Mouse (Mus musculus): ENCODE data around the gene Elovl7. TPM values are rescaled to one million over a fixed set of nuclear protein-coding genes. Genes with fewer than 3 reads are reported as not detected.
A peak's percentile ranks its signal among the peaks of the same experiment; 100 is the strongest.

Gene Elovl7
- polyA plus RNA-seq, 1 experiment from 2014 or later, result 1.8 TPM

GRCm38 (mm10) chr13:108208090-108208489 is 6.1 kb upstream of the Elovl7 start:
- Histone ChIP-seq H3K4me3 (no peak overlapping the region), H3K4me2 (replicated peaks) (no peak overlapping the region), H3K9ac (no peak overlapping the region), H3K36me3 (no peaks in the 10 kb centered on the region), H3K9me3 (no peaks in the 10 kb centered on the region), H3K4me1 (no peaks in the 10 kb centered on the region), H3K27ac (no peak overlapping the region), H3K27me3 (peaks cover 13% of the 10 kb centered on the region)
- ATAC-seq (ENCODE audit: low FRiP score, low read depth), result no peak
- WGBS, result 69% methylated on average over 5 of the region's 5 CpGs

DNA sequence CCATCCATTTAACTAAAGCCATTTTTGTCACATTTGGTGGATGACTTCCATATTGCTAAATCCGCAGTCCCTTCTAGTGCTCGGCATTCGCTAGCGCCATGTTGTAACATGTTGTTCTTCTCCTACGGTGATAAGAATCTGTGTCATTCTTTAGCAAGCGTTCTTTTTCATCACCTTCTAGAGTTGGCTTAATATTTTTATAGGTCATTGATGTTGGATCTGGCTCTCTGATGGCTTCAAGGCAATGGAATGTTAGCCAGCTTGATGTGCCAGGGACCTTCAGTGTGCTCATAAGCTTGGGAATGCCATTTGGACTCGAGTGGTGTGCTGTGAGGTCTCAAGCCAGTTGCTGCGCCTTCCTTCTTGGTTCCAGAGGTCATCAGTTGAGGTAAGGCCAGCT is 3.2 kb upstream of the Elovl7 start:
- no peaks in the 10 kb centered on the region for H3K36me3 ChIP-seq
- no peak overlapping the region for H3K4me3 ChIP-seq
- 90% methylated on average over 8 of the region's 8 CpGs for WGBS
- no peak overlapping the region for H3K9ac ChIP-seq
- no peaks in the 10 kb centered on the region for H3K9me3 ChIP-seq
- H3K27ac ChIP-seq, result no peak overlapping the region
- no peak for ATAC-seq (ENCODE audit: low FRiP score, low read depth)
- no peak overlapping the region for H3K4me2 ChIP-seq (replicated peaks)
- peaks cover 42% of the 10 kb centered on the region for H3K27me3 ChIP-seq
- peaks cover 10% of the 10 kb centered on the region for H3K4me1 ChIP-seq

- H3K9ac ChIP-seq, result no peak overlapping the region
- no peak overlapping the region for H3K27ac ChIP-seq
- H3K9me3 ChIP-seq, result no peaks in the 10 kb centered on the region
- H3K4me3 ChIP-seq, result no peak overlapping the region
- H3K4me2 ChIP-seq (replicated peaks), result no peak overlapping the region
- H3K27me3 ChIP-seq, result peaks cover 55% of the 10 kb centered on the region
- no peaks in the 10 kb centered on the region for H3K36me3 ChIP-seq
- no peak for ATAC-seq (ENCODE audit: low FRiP score, low read depth)
- 55% methylated on average over 5 of the region's 5 CpGs for WGBS
- H3K4me1 ChIP-seq, result peaks cover 10% of the 10 kb centered on the region
Measured at GRCm38 (mm10) chr13:108212397-108213018, 1.7 kb upstream of the Elovl7 start.

DNA sequence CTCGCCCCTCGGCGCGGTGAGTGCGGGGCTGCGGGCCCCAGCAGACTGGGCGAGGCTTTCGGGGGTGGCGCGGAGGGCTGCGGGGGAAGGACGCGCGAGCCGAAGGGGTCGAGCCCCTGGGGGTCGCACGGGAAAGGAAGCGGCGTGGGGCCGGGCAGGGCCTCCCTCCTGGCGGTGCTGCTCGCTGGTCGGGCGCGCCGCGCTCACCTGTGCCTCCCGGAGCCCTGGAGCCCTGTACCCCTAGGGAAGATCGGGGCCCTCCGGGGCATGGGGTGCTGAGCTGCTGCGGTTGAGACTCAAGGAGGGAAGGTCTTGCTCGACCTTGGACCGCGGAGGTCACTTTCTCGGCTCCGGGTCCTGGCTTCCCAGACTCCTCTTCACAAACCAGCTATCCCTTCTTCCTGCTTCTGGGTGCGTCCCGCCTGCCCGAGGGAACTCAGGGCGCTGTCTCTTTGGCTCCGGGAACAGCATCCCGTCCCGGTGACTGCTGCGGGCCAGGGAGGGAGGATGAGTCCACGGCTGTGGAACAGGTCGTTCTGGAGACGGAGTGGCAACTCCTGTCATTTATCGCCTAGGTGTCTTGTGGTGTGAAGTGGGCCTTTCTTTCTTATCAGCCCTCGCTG is 392 bp downstream of the Elovl7 start:
- H3K4me2 ChIP-seq (replicated peaks), result peak overlapping the region; percentile 100
- peak overlapping the region; percentile 69 for H3K9ac ChIP-seq
- ATAC-seq (ENCODE audit: low FRiP score, low read depth), result peak; percentile 64
- H3K9me3 ChIP-seq, result no peaks in the 10 kb centered on the region
- under 1% methylated on average over 46 of the region's 50 CpGs for WGBS
- no peak overlapping the region for H3K27ac ChIP-seq
- no peaks in the 10 kb centered on the region for H3K36me3 ChIP-seq
- H3K4me3 ChIP-seq, result peak overlapping the region; percentile 73
- peaks cover 10% of the 10 kb centered on the region for H3K4me1 ChIP-seq
- H3K27me3 ChIP-seq, result peaks cover 67% of the 10 kb centered on the region

DNA sequence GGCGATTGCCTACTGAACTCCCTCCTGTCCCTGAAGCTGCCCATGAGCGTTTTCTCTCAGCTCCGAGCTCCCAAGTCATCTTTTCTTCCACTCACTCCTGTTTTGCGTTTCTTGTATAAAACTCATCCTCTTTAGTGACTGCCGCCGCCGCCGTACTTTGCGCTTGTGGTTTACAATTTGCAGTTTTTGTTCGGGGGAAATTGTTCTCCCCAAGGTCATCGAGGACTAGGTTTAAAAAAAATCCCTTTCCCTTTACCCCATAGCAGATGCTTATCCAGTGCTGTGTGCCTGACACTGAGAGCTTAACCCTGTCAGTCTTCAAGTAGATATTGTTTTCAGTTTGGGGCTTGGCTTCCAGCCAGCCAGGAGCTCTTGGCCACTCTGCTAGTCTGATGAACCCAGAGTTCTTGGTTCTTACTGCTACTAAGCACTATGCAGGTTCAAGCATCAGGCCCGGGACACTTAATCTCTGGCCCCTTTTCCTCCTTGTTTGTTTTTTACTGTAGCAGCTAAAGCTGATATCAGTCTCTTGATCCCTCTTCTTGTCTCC is 1.1 kb downstream of the Elovl7 start:
- no peaks in the 10 kb centered on the region for H3K36me3 ChIP-seq
- no peak overlapping the region for H3K27ac ChIP-seq
- no peak for ATAC-seq (ENCODE audit: low FRiP score, low read depth)
- H3K9ac ChIP-seq, result 0 out of 2 replicates have a peak overlapping the region, but pooled peaks have one; percentile 69
- no peaks in the 10 kb centered on the region for H3K9me3 ChIP-seq
- H3K4me2 ChIP-seq (replicated peaks), result peak overlapping the region; percentile 100
- H3K4me3 ChIP-seq, result peak overlapping the region; percentile 73
- H3K27me3 ChIP-seq, result peaks cover 70% of the 10 kb centered on the region
- peaks cover 10% of the 10 kb centered on the region for H3K4me1 ChIP-seq
- 5% methylated on average over 12 of the region's 12 CpGs for WGBS

GRCm38 (mm10) chr13:108219773-108220172 is 5.6 kb downstream of the Elovl7 start:
- no peak for ATAC-seq (ENCODE audit: low FRiP score, low read depth)
- H3K9me3 ChIP-seq, result no peaks in the 10 kb centered on the region
- no peak overlapping the region for H3K9ac ChIP-seq
- H3K4me3 ChIP-seq, result no peak overlapping the region
- no peaks in the 10 kb centered on the region for H3K36me3 ChIP-seq
- WGBS, result 77% methylated on average over 7 of the region's 7 CpGs
- peaks cover 8% of the 10 kb centered on the region for H3K4me1 ChIP-seq
- H3K27me3 ChIP-seq, result peaks cover 40% of the 10 kb centered on the region
- no peak overlapping the region for H3K4me2 ChIP-seq (replicated peaks)
- no peak overlapping the region for H3K27ac ChIP-seq

- no peak for ATAC-seq (ENCODE audit: low FRiP score, low read depth)
- H3K4me3 ChIP-seq, result no peak overlapping the region
- 56% methylated on average over 3 of the region's 3 CpGs for WGBS
Measured at GRCm38 (mm10) chr13:108229191-108229590, 15.0 kb downstream of the Elovl7 start.

DNA sequence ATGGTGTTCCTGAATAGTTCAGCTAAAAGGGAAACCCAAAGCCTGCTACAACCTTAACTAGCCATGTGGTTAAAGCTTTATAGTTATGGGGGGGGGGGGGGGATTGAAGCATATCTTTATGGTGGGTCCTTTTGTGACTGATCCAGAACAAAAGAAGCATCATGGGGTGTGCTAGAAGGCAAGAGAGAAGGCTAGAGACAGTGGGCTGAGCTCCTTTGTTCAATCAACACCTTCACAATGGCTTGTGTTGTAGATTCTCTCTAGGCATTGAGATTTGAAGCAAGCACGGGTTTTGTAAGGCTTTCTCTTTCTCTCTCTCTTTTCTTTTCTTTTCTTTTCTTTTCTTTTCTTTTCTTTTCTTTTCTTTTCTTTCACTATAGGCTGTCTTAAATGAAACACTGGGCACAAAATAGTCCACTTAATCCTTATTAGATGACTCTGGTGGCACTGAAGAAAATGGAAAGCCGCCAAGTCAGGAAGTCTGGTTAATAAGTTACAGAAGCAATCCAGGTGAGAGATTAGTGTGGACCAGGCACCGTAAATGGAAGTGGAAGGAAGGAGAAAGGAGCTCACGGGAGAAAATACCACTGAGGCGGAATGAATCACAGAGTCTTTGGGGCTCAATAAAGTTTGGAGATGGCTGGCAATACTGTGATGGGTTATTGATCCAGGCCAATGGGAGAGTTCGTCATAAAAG is 15.6 kb downstream of the Elovl7 start:
- H3K4me2 ChIP-seq (replicated peaks), result no peak overlapping the region
- no peaks in the 10 kb centered on the region for H3K36me3 ChIP-seq
- no peak overlapping the region for H3K27ac ChIP-seq
- ATAC-seq (ENCODE audit: low FRiP score, low read depth), result no peak
- 56% methylated on average over 6 of the region's 6 CpGs for WGBS
- 0 out of 2 replicates have a peak, but pooled peaks cover 5% of the 10 kb centered on the region for H3K4me1 ChIP-seq
- no peak overlapping the region for H3K9ac ChIP-seq
- no peaks in the 10 kb centered on the region for H3K9me3 ChIP-seq
- no peak overlapping the region for H3K4me3 ChIP-seq
- no peaks in the 10 kb centered on the region for H3K27me3 ChIP-seq

More at GRCm38 (mm10) chr13:108229191-108229590, 15.0 kb downstream of the Elovl7 start:
- no peaks in the 10 kb centered on the region for H3K36me3 ChIP-seq
- no peak overlapping the region for H3K27ac ChIP-seq
- H3K4me1 ChIP-seq, result 0 out of 2 replicates have a peak, but pooled peaks cover 5% of the 10 kb centered on the region
- no peaks in the 10 kb centered on the region for H3K27me3 ChIP-seq
- no peaks in the 10 kb centered on the region for H3K9me3 ChIP-seq
- no peak overlapping the region for H3K4me2 ChIP-seq (replicated peaks)
- H3K9ac ChIP-seq, result no peak overlapping the region

DNA sequence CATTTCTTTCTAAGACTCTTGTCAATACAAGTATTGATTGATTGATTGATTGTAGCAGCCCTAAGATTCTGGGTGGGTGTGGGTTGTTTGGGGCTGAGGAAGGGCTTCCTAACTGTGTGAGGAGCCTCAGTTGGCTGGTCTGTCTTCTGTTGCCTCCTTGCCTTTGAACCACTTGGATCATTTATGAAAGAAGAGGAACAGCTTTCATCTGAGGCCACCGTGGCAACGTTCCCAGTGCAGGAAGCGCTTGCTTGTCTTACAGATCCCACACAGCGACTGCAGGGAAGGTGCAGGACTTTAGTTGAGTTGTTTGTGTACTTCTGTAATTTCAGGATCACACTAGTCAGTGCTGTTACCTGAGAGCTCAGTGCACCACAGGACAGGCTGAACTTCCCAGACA is 25.8 kb downstream of the Elovl7 start:
- WGBS, result 67% methylated on average over 4 of the region's 4 CpGs
- H3K27me3 ChIP-seq, result no peaks in the 10 kb centered on the region
- ATAC-seq (ENCODE audit: low FRiP score, low read depth), result no peak

DNA sequence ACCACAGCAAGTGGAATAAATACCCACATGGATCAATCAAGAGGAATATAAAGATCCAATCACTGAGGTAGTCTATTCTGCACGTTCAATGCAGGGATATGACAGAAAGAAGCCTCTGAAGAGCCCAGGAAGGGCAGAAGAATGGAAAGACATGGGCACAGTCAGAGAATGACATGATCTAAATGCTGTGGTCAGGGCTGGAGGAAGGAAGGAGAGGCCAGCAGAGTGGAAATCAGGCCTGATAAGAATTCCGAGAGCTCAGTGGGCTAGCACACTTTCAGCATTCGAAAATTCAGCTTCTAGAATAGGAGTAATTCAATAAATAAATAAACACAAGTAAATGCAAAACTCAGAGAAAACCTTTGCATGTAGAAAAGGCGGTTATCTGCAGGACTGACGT is 27.5 kb downstream of the Elovl7 start:
- ATAC-seq (ENCODE audit: low FRiP score, low read depth), result no peak

More for the DNA sequence above, 25.8 kb downstream of the Elovl7 start:
- Histone ChIP-seq H3K4me2 (replicated peaks) (no peak overlapping the region), H3K36me3 (no peaks in the 10 kb centered on the region), H3K27ac (no peak overlapping the region), H3K4me3 (no peak overlapping the region), H3K9me3 (no peaks in the 10 kb centered on the region), H3K4me1 (no peaks in the 10 kb centered on the region), H3K9ac (no peak overlapping the region)

DNA sequence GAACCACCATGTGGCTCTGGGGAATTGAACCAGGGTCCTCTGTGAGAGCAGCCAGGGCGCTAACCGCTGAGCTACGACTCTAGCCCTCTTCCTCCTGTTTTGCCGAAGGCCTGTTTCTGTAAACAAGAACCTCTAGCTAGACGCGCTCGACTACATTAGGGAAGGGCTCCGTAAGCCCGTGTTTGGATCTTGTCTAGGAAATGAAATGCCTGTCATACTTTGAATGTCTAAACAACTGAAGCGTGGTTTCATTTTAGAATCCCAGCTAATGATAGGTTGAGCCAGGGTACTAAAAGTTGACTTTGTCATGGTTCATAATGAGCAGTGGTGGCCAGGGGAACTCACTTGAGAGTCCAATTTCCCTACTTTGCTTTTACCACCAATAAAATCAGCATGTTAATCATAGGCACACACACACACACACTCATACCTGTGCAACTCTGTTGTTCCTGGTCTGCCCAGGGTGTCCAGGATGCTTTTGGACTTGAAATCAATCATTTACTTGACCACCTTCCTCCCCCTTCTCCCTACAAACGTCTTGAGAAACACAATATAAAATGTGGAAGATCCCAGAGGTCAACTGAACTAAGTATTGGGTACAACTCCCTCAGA is 31.0 kb downstream of the Elovl7 start:
- Histone ChIP-seq H3K4me2 (replicated peaks) (no peak overlapping the region), H3K36me3 (no peaks in the 10 kb centered on the region), H3K27me3 (no peaks in the 10 kb centered on the region), H3K9me3 (no peaks in the 10 kb centered on the region), H3K4me1 (no peaks in the 10 kb centered on the region), H3K9ac (no peak overlapping the region), H3K27ac (no peak overlapping the region), H3K4me3 (no peak overlapping the region)
- 76% methylated on average over 11 of the region's 11 CpGs for WGBS
- ATAC-seq (ENCODE audit: low FRiP score, low read depth), result no peak

More for the DNA sequence above, 27.5 kb downstream of the Elovl7 start:
- Histone ChIP-seq H3K36me3 (no peaks in the 10 kb centered on the region), H3K4me1 (no peaks in the 10 kb centered on the region), H3K27ac (no peak overlapping the region), H3K4me2 (replicated peaks) (no peak overlapping the region), H3K4me3 (no peak overlapping the region), H3K27me3 (no peaks in the 10 kb centered on the region), H3K9me3 (no peaks in the 10 kb centered on the region), H3K9ac (no peak overlapping the region)
- WGBS, result 83% methylated on average over 5 of the region's 5 CpGs

- ATAC-seq (ENCODE audit: low FRiP score, low read depth), result no peak
- Histone ChIP-seq H3K9ac (no peak overlapping the region), H3K4me1 (no peaks in the 10 kb centered on the region), H3K4me2 (replicated peaks) (no peak overlapping the region), H3K27me3 (no peaks in the 10 kb centered on the region), H3K4me3 (no peak overlapping the region), H3K9me3 (no peaks in the 10 kb centered on the region), H3K36me3 (no peaks in the 10 kb centered on the region), H3K27ac (no peak overlapping the region)
- 71% methylated on average over 5 of the region's 5 CpGs for WGBS
Measured at GRCm38 (mm10) chr13:108251106-108251505, 36.9 kb downstream of the Elovl7 start.
